Mouse (Mus musculus) C2C12 (cell line): ENCODE data around the gene Rbms3. TPM values are rescaled to one million over a fixed set of nuclear protein-coding genes. Genes with fewer than 3 reads are reported as not detected.

Source experiments
- H3K27me3 ChIP-seq: one replicate; pipeline ENCODE4 v1.6.1; 2011; ENCODE audit not compliant: control insufficient read depth, insufficient read depth, insufficient read length
- H3K36me3 ChIP-seq: one replicate; pipeline ENCODE4 v1.6.1; 2011; ENCODE audit not compliant: control insufficient read depth, insufficient read depth
- H3K4me3 ChIP-seq: one replicate; pipeline ENCODE4 v1.5.1; 2011; ENCODE audit warnings: mild to moderate bottlenecking, control low read depth; ENCODE audit not compliant: poor library complexity, insufficient read depth, severe bottlenecking
- H3K79me2 ChIP-seq: one replicate; pipeline ENCODE4 v1.6.1; 2011; ENCODE audit not compliant: control insufficient read depth, insufficient read depth
- H3K79me3 ChIP-seq: one replicate; pipeline ENCODE4 v1.6.1; 2011; ENCODE audit warnings: low read depth, control low read depth
- H3ac ChIP-seq: one replicate; pipeline ENCODE3; 2011; ENCODE audit warnings: low read depth; ENCODE audit not compliant: control insufficient read depth, insufficient read length
- CEBPB ChIP-seq: IDR thresholded peaks from one replicate; pipeline ENCODE4 v1.6.1; 2011; ENCODE audit warnings: low read depth, mild to moderate bottlenecking, control low read depth, moderate library complexity
- CTCF ChIP-seq: IDR thresholded peaks from one replicate; pipeline ENCODE4 v1.5.1; 2011; ENCODE audit not compliant: control insufficient read depth, insufficient read depth, insufficient read length
- FOSL1 ChIP-seq: IDR thresholded peaks from one replicate; pipeline ENCODE4 v1.8.0; 2011; ENCODE audit warnings: mild to moderate bottlenecking, low read length; ENCODE audit not compliant: poor library complexity, insufficient read depth, severe bottlenecking
- MAX ChIP-seq: IDR thresholded peaks from one replicate; pipeline ENCODE4 v1.6.1; 2011; ENCODE audit warnings: mild to moderate bottlenecking, control low read depth
- MYOD1 ChIP-seq: IDR thresholded peaks from one replicate; pipeline ENCODE4 v1.6.1; 2011; ENCODE audit warnings: low read depth; ENCODE audit not compliant: control insufficient read depth, insufficient read length
- MYOG ChIP-seq: IDR thresholded peaks from one replicate; pipeline ENCODE4 v1.6.1; 2011; ENCODE audit not compliant: control insufficient read depth, insufficient read length; ENCODE audit errors: extremely low read depth
- USF1 ChIP-seq: IDR thresholded peaks from one replicate; pipeline ENCODE4 v1.6.1; 2011; ENCODE audit warnings: low read depth, mild to moderate bottlenecking, control low read depth, moderate library complexity
- polyA plus RNA-seq: library from polyadenylated mRNA; unstranded; fragments of >200 nt; fragmentation: generic; extraction: Trizol; gene quantifications from one replicate; pipeline ENCODE4 v1.2.1, GENCODE M21; 2012; ENCODE audit warnings: missing spikeins

Gene Rbms3
- polyA plus RNA-seq, 1 experiment, result 2.7 TPM

DNA sequence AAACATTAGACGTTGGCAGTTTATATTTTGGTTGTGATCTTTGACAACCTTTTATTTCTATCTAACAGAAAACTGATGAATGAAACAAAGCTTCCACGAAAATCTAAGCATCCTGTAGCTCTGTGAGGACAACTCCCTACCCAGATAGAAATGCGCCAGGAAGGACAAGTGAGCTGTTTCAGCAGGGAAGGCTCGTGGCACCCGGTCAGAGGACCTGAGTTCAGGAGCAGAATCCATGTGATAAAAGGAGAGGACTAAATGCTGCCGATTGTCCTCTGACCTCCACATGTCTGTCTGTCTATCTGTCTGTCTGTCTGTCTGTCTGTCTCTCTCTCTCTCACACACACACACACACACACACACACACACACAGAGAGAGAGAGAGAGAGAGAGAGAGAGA is 757.4 kb downstream of the Rbms3 start:
- no peaks in the 10 kb centered on the region for H3K27me3 ChIP-seq
- no peaks in the 10 kb centered on the region for H3K79me2 ChIP-seq
- no peak overlapping the region for H3K4me3 ChIP-seq
- TF ChIP-seq FOSL1, result no peak
- TF ChIP-seq MYOD1, result no peak
- H3K36me3 ChIP-seq, result no peaks in the 10 kb centered on the region
- no peaks in the 10 kb centered on the region for H3K79me3 ChIP-seq
- H3ac ChIP-seq, result no peak overlapping the region

DNA sequence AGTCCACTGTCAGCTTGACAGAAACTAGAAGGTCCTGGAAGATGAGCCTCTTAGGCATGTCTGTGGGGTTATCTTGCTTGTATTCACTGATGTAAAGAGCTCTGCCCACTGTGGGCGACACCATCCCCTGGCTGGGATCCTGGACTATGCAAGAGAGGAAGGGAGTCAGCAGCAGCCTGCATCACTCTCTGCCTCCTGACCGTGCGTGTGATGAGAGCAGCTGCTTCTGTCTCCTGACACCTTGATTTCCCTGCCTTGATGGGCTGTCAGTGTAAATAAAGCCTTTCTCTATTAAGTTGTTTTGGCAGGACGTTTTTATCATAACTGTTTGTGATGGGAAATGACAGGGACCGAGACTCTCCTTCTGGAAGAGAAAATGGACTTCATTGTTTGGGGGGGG is 758.1 kb downstream of the Rbms3 start:
- TF ChIP-seq MYOD1 (no peak), USF1 (no peak)
- H3K36me3 ChIP-seq, result no peaks in the 10 kb centered on the region
- no peak overlapping the region for H3ac ChIP-seq
- H3K27me3 ChIP-seq, result no peaks in the 10 kb centered on the region
- H3K79me3 ChIP-seq, result no peaks in the 10 kb centered on the region
- no peaks in the 10 kb centered on the region for H3K79me2 ChIP-seq
- H3K4me3 ChIP-seq, result no peak overlapping the region

DNA sequence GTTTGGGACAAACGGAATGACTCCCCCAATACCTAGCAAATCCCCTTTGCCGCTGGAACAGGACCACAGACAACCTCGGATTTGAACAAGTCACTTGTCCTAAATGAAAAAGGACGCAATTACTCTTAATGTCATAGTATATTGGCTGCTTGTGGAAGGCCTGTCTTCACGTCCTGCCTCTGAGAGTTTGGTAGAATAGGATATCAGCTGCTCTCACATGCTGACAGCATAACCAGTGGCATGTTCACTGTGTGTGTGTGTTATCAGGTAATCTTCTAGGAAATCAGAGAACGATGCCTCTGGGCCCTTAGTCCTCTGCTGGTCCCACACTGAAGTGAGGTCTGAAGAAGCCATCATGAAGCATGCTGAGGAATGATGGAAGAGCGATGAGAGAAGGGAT is 763.7 kb downstream of the Rbms3 start:
- no peak for TF ChIP-seq MYOD1
- TF ChIP-seq MYOG, result no peak
- no peak for TF ChIP-seq USF1
- no peak overlapping the region for H3K4me3 ChIP-seq
- H3ac ChIP-seq, result no peak overlapping the region
- H3K79me2 ChIP-seq, result no peaks in the 10 kb centered on the region
- no peaks in the 10 kb centered on the region for H3K79me3 ChIP-seq
- H3K27me3 ChIP-seq, result no peaks in the 10 kb centered on the region
- H3K36me3 ChIP-seq, result no peaks in the 10 kb centered on the region

DNA sequence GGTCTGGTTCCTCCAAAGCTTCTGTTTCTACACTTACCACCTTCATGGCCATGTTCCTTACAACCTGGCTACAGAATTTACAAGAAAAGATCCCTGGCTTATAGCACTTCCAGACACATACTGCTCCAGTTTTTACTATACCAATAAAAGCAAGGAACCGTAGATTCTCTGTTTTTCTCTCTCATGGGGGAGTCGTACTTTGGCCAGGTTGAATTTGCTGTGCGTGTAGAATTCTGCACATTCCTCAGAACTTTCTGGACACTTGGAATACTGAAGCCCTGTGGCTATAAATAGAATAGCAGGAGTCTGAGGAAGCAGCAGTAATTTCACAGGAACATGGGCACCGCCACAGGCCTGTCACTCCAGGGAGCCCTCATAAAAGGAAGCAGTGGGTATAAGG is 766.1 kb downstream of the Rbms3 start:
- Histone ChIP-seq H3K79me3 (no peaks in the 10 kb centered on the region), H3ac (no peak overlapping the region), H3K36me3 (no peaks in the 10 kb centered on the region), H3K27me3 (no peaks in the 10 kb centered on the region), H3K4me3 (no peak overlapping the region), H3K79me2 (no peaks in the 10 kb centered on the region)
- no peak for TF ChIP-seq MAX

DNA sequence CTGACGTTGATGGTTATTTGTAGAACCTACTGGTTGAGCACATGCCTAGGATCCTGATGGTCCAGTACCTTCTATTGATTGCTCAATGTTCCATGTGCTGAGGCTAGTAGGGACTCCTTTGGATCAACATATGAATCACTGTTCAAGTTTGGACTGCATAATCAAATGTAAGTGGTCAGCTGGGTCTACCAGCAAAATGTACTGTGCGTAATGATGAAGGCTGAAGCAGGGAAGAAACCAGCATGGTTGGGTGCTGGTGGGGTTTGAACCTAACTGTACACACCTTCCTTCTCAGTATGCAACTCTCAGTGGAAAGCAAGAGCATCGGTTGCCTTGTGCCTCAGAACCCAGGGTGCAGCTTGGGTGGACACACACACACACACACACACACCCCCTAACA is 767.4 kb downstream of the Rbms3 start:
- Histone ChIP-seq H3K4me3 (no peak overlapping the region), H3K79me2 (no peaks in the 10 kb centered on the region), H3K79me3 (no peaks in the 10 kb centered on the region), H3ac (no peak overlapping the region), H3K36me3 (no peaks in the 10 kb centered on the region), H3K27me3 (no peaks in the 10 kb centered on the region)
- TF ChIP-seq MAX, result no peak
- no peak for TF ChIP-seq CTCF
- no peak for TF ChIP-seq FOSL1
- no peak for TF ChIP-seq MYOD1
- no peak for TF ChIP-seq CEBPB
- TF ChIP-seq USF1, result no peak
- no peak for TF ChIP-seq MYOG

DNA sequence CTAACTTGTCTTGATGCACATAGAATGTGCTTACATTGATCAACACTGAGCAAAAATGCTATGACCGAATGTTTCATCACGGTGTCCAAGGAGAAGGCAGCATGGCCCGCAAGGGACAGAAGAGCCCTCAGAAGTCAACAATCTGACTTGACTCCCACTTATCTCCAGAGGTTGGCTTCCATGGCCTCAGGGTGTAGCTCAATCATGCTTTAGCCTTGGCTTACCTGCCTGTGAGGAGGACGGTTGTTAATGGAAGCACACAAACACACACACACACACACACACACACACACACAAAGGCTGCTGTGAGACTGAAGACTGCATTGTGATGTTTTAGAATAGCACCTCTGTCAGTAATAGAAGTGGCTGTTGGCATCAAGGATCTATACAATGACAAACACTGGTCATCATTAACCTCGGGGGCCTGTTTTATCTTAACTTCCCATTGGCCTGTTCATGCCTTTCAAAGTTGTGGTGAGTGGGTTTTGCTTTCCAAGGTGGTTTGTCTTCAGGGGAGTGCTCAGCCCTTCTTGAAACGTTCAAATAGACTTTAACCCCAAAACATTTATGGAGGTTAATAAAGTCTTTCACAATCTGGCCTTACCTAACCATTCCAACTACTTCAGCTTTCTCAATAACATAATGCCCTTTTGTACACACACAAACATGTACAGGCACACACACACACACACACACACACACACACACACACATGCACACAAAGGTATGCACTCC is 771.7 kb downstream of the Rbms3 start:
- Histone ChIP-seq H3ac (no peak overlapping the region), H3K4me3 (no peak overlapping the region), H3K79me2 (no peaks in the 10 kb centered on the region), H3K79me3 (no peaks in the 10 kb centered on the region), H3K36me3 (no peaks in the 10 kb centered on the region), H3K27me3 (no peaks in the 10 kb centered on the region)
- TF ChIP-seq FOSL1 (no peak), USF1 (no peak), CTCF (no peak), MYOD1 (no peak), MAX (no peak), MYOG (no peak), CEBPB (no peak)

DNA sequence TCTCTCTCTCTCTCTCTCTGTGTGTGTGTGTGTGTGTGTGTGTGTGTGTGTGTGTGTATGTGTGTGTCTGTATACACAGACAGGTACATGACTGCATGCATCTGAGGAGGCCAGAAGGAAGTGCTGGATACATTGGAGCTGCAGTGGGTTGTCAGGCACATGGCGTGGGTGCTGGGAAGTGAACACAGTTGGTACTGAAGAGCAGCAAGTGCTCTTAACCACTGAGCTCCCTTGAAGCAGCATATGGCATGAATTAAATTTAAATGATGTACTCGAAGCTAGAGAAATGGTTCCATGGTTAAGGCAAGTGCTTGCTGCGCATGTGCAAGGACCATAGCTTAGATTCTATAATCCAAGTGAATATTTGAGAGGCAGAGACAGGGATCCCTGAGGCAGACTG is 772.6 kb downstream of the Rbms3 start:
- H3K79me2 ChIP-seq, result no peaks in the 10 kb centered on the region
- H3K4me3 ChIP-seq, result no peak overlapping the region
- no peaks in the 10 kb centered on the region for H3K27me3 ChIP-seq
- H3K79me3 ChIP-seq, result no peaks in the 10 kb centered on the region
- H3ac ChIP-seq, result no peak overlapping the region
- TF ChIP-seq MYOG, result no peak
- no peak for TF ChIP-seq CTCF
- TF ChIP-seq USF1, result no peak
- no peak for TF ChIP-seq MAX
- no peak for TF ChIP-seq FOSL1
- TF ChIP-seq MYOD1, result no peak
- TF ChIP-seq CEBPB, result no peak
- no peaks in the 10 kb centered on the region for H3K36me3 ChIP-seq
